Mouse (Mus musculus): ENCODE results near the gene Atp11a. TPM values are rescaled to one million over a fixed set of nuclear protein-coding genes. Genes with fewer than 3 reads are reported as not detected.

Atp11a gene
- total RNA-seq, 1 experiment, result 65.9 TPM

DNA sequence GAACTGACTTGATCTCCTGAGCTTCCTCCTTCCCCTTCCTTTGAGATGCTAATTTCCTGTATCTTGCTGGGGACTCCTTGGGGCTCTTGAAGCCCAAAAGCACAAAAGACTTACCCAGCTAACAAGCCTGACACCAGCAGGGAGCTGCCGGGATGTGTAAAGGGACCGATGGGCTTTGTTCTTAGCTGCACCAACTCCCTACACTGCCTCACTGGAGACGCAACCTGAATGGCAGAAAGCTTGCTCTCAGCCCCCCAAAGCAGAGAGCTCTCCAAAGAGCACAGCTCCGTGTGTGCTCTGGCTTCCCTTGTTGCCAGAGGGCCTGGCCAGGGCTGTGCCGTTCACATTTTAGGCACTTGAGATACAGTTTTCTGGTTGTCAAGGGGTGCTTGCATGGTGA, 114.6 kb downstream of the Atp11a start:
- in situ Hi-C loops (cut with MboI; ENCODE audit: low sequenced_read_pairs in 2 of 2, unreplicated experiment in 2 of 2), result no loop called here
- TF ChIP-seq HCFC1 (IDR thresholded peaks at IDR 0.05; ENCODE audit: borderline replicate concordance, insufficient read depth, low read length) (no peak), MAFK (IDR thresholded peaks at IDR 0.05; ENCODE audit: insufficient read depth, low read depth, low read length) (no peak), ZNF384 (IDR thresholded peaks at IDR 0.05; ENCODE audit: low read depth, low read length) (0 out of 2 replicates have a peak, but pooled peaks have one; percentile 7), CHD2 (IDR thresholded peaks at IDR 0.05; ENCODE audit: low read depth, low read length) (no peak)

DNA sequence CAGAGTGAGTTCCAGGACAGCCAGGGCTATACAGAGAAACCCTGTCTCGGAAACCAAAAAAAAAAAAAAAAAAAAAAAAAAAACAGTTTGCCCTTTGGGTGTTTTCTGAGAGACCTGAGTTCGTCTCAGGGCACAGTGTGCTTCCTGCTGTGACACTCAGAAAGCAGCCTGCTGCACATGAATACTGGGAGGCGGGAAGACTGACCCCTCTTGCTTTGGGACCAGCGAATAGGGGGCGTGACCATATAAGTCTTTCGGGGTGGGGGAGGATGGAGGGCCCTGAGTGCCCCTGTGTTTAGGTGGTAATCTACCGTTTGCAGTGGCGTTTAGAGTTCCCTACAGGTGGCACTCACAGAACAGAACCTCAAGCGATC, 116.2 kb downstream of the Atp11a start:
- H3K27ac ChIP-seq (ENCODE audit: insufficient read depth, low read depth, low read length, poor library complexity, severe bottlenecking), result peak overlapping the region; percentile 87; the same call in 1 of the 2 replicates
- H3K4me1 ChIP-seq (ENCODE audit: control insufficient read depth in 2 of 2, insufficient read depth in 2 of 2, low read length in 2 of 2, poor library complexity in 1 of 2), result peaks cover 18 to 36% of the 10 kb centered on the region in 2 experiments

More for the DNA sequence above, 114.6 kb downstream of the Atp11a start:
- peak; percentile 82 for DNase-seq (ENCODE audit: low read depth, low spot score)
- Histone ChIP-seq H3K4me3 (ENCODE audit: insufficient read depth in 1 of 2, low read depth in 1 of 2, low read length in 2 of 2, poor library complexity in 1 of 2, severe bottlenecking in 1 of 2) (peak overlapping the region in 1 of 2 experiments; percentile 13; a peak in 1 of 4 replicates), H3K36me3 (ENCODE audit: control insufficient read depth, insufficient read depth, low read length, poor library complexity, severe bottlenecking) (no peaks in the 10 kb centered on the region), H3K4me1 (ENCODE audit: control insufficient read depth in 2 of 2, insufficient read depth in 2 of 2, low read length in 2 of 2, poor library complexity in 1 of 2) (peaks cover 18 to 36% of the 10 kb centered on the region in 2 experiments), H3K9ac (ENCODE audit: insufficient read depth, low read depth, low read length, poor library complexity, severe bottlenecking) (peak overlapping the region; percentile 40; the same call in 1 of the 2 replicates), H3K9me3 (ENCODE audit: control insufficient read depth, insufficient read depth, low read depth, low read length) (no peaks in the 10 kb centered on the region), H3K27ac (ENCODE audit: insufficient read depth, low read depth, low read length, poor library complexity, severe bottlenecking) (peak overlapping the region; percentile 94)

DNA sequence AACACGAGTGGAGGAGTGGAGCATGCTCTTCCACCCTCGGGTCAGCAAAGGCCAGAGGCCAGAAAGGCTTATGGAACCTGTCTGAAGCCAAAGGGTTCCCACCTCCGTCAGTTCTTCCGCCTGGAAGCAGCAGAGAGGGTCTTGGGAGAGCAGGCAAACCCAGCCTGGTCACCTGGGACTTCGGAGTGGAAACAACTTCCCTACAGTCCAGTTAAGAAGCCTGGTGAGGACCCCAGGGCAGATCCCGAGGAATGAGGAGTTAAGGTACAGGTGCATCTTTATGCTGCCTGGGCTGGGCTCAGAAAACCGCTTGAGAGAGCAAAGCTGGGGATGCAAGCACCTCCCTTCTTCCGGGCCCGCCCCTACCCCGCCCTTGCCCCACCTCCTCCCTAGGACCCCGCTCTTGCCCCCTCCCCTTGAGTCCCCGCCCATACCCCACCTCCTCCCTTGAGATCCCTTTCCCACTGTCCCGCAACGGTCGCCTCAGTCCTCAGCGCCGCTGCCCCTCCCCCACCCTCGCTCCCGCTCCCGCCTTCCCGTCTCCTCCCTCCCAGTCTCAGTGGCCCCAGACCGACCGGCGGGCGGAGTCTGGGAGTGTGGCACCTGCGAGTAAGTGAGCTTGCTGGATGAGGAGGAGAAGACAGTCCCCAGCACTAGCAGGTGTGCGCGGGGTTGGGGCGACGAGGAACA, 116.7 kb downstream of the Atp11a start, which contains the start of gene Mcf2l:
Gene Mcf2l (plus strand): TSS at position 450 of the 690 bp plus-strand sequence.
- Histone ChIP-seq H3K9ac (ENCODE audit: insufficient read depth, low read depth, low read length, poor library complexity, severe bottlenecking) (peak within 1 kb of the TSS; percentile 73), H3K4me1 (ENCODE audit: control insufficient read depth in 2 of 2, insufficient read depth in 2 of 2, low read length in 2 of 2, poor library complexity in 1 of 2) (peaks cover 18 to 36% of the 10 kb centered on the region in 2 experiments), H3K27ac (ENCODE audit: insufficient read depth, low read depth, low read length, poor library complexity, severe bottlenecking) (peak within 1 kb of the TSS; percentile 87), H3K36me3 (ENCODE audit: control insufficient read depth, insufficient read depth, low read length, poor library complexity, severe bottlenecking) (no peaks in the 10 kb centered on the region), H3K4me3 (ENCODE audit: insufficient read depth in 1 of 2, low read depth in 1 of 2, low read length in 2 of 2, poor library complexity in 1 of 2, severe bottlenecking in 1 of 2) (peak within 1 kb of the TSS; percentile 83 to 94), H3K9me3 (ENCODE audit: control insufficient read depth, insufficient read depth, low read depth, low read length) (no peaks in the 10 kb centered on the region)
- peak; percentile 98 for DNase-seq (ENCODE audit: low read depth, low spot score)
- in situ Hi-C loops (cut with MboI; ENCODE audit: low sequenced_read_pairs in 2 of 2, unreplicated experiment in 2 of 2), result no loop called here
- no peak for TF ChIP-seq CHD2 (IDR thresholded peaks at IDR 0.05; ENCODE audit: low read depth, low read length)
- TF ChIP-seq ZC3H11A (IDR thresholded peaks at IDR 0.05; ENCODE audit: borderline replicate concordance, low read depth, low read length), result no peak

More for the DNA sequence above, 116.2 kb downstream of the Atp11a start:
- in situ Hi-C loops (cut with MboI; ENCODE audit: low sequenced_read_pairs in 2 of 2, unreplicated experiment in 2 of 2), result no loop called here
- no peak for DNase-seq (ENCODE audit: low read depth, low spot score)
- TF ChIP-seq ZC3H11A (IDR thresholded peaks at IDR 0.05; ENCODE audit: borderline replicate concordance, low read depth, low read length) (no peak), ZNF384 (IDR thresholded peaks at IDR 0.05; ENCODE audit: low read depth, low read length) (peak; percentile 76), HCFC1 (IDR thresholded peaks at IDR 0.05; ENCODE audit: borderline replicate concordance, insufficient read depth, low read length) (no peak)
- Histone ChIP-seq H3K4me3 (ENCODE audit: insufficient read depth in 1 of 2, low read depth in 1 of 2, low read length in 2 of 2, poor library complexity in 1 of 2, severe bottlenecking in 1 of 2) (peak overlapping the region; percentile 61 to 94), H3K9me3 (ENCODE audit: control insufficient read depth, insufficient read depth, low read depth, low read length) (no peaks in the 10 kb centered on the region), H3K36me3 (ENCODE audit: control insufficient read depth, insufficient read depth, low read length, poor library complexity, severe bottlenecking) (no peaks in the 10 kb centered on the region), H3K9ac (ENCODE audit: insufficient read depth, low read depth, low read length, poor library complexity, severe bottlenecking) (peak overlapping the region; percentile 37; the same call in 1 of the 2 replicates)

DNA sequence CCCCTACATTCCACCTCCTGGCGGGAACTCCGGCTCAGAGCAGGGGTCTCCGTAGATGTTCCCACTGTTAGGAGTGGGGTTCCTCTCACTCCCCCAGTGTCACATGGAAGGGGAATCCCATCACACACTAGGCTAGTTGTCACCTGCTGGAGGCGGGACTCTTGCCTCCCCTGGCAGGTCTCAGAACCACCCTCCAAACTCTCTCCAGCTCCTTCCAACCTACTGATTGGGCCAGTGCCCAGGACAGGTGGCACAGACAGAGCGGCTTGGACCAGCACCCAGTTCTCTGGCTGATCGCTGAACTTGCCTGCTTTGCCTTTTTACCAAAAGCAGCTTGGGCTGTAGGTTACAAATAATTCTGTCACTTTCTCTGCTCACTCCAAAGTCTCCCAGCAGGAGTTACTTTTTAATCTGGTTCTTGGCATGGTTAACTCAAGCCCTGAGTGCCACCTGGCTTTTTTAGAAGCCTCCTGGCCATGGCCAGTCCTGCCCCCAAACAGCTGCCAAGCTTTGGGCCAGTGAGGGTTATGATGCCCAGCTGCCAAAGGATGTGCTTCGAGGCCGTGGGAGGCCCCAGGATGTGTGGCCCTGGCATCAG, 117.5 kb downstream of the Atp11a start:
- peak overlapping the region; percentile 73 for H3K9ac ChIP-seq (ENCODE audit: insufficient read depth, low read depth, low read length, poor library complexity, severe bottlenecking)
- H3K9me3 ChIP-seq (ENCODE audit: control insufficient read depth, insufficient read depth, low read depth, low read length), result no peaks in the 10 kb centered on the region
- in situ Hi-C loops (cut with MboI; ENCODE audit: low sequenced_read_pairs in 2 of 2, unreplicated experiment in 2 of 2), result no loop called here
- peak overlapping the region; percentile 83 to 94 for H3K4me3 ChIP-seq (ENCODE audit: insufficient read depth in 1 of 2, low read depth in 1 of 2, low read length in 2 of 2, poor library complexity in 1 of 2, severe bottlenecking in 1 of 2)
- peaks cover 18 to 35% of the 10 kb centered on the region in 2 experiments for H3K4me1 ChIP-seq (ENCODE audit: control insufficient read depth in 2 of 2, insufficient read depth in 2 of 2, low read length in 2 of 2, poor library complexity in 1 of 2)
- DNase-seq (ENCODE audit: low read depth, low spot score), result no peak
- H3K36me3 ChIP-seq (ENCODE audit: control insufficient read depth, insufficient read depth, low read length, poor library complexity, severe bottlenecking), result no peaks in the 10 kb centered on the region
- TF ChIP-seq CHD2 (IDR thresholded peaks at IDR 0.05; ENCODE audit: low read depth, low read length) (no peak), MAFK (IDR thresholded peaks at IDR 0.05; ENCODE audit: insufficient read depth, low read depth, low read length) (no peak), ZNF384 (IDR thresholded peaks at IDR 0.05; ENCODE audit: low read depth, low read length) (no peak), HCFC1 (IDR thresholded peaks at IDR 0.05; ENCODE audit: borderline replicate concordance, insufficient read depth, low read length) (no peak), ZC3H11A (IDR thresholded peaks at IDR 0.05; ENCODE audit: borderline replicate concordance, low read depth, low read length) (no peak)
- H3K27ac ChIP-seq (ENCODE audit: insufficient read depth, low read depth, low read length, poor library complexity, severe bottlenecking), result peak overlapping the region; percentile 78
